In genomic region chr19:46607424-46607823, GRCm38 (mm10) we compare ENCODE assay signal across 8 mouse cellular contexts. TPM values are rescaled to one million over a fixed set of nuclear protein-coding genes. Genes with fewer than 3 reads are reported as not detected.
DNase-seq lines count a peak whose midpoint lies in the region; ATAC-seq and TF ChIP-seq lines count a peak whose summit lies in the region.

No protein-coding gene starts in this region.

- no peak for ATAC-seq in hindbrain, embryonic 14.5 days (ENCODE audit: low FRiP score)

- TF ChIP-seq CTCF in cerebellum, adult 2 months (IDR thresholded peaks at IDR 0.05; ENCODE audit: borderline replicate concordance, insufficient read depth, low read depth, low read length), result peak; percentile 45; the same call in 1 of the 2 replicates

- no peak for DNase-seq in cerebellum, adult 2 months
- DNase-seq in cerebellum, adult 18-20 months, result no peak
- peak; percentile 14 for DNase-seq in retina, postnatal 1 day
- DNase-seq in retina, embryonic 14.5 days (ENCODE audit: low spot score), result no peak
- DNase-seq in kidney, postnatal 4 days, result peak; percentile 41 to 62
- peak; percentile 64 for DNase-seq in thymus, postnatal 0 days (ENCODE audit: low spot score)
- no peak for DNase-seq in hindbrain, embryonic 14.5 days (ENCODE audit: low spot score)
- no peak for DNase-seq in testis, postnatal 10 days (ENCODE audit: low spot score)

- H3K27me3 ChIP-seq in cerebellum, adult 2 months (ENCODE audit: control insufficient read depth, insufficient read depth, low read length), result no peaks in the 10 kb centered on the region
- H3K27me3 ChIP-seq in hindbrain, embryonic 14.5 days (ENCODE audit: control insufficient read depth, insufficient read depth, low read length), result no peaks in the 10 kb centered on the region

- 56% methylated on average over 7 of the region's 7 CpGs for WGBS in cerebellum, adult 2 months
- 68% methylated on average over 7 of the region's 7 CpGs for whole genome bisulfite sequencing in hindbrain, embryonic 14.5 days

- no peak overlapping the region for H3K4me2 ChIP-seq in hindbrain, embryonic 14.5 days (replicated peaks)

- no peak for TF ChIP-seq POLR2A in cerebellum, adult 2 months (IDR thresholded peaks at IDR 0.05; ENCODE audit: borderline replicate concordance, insufficient read depth, low read length)

- no peak overlapping the region for H3K27ac ChIP-seq in cerebellum, adult 2 months (ENCODE audit: insufficient read depth, low read length)
- H3K27ac ChIP-seq in hindbrain, embryonic 14.5 days, result no peak overlapping the region

- no peaks in the 10 kb centered on the region for H3K4me1 ChIP-seq in cerebellum, adult 2 months (ENCODE audit: control insufficient read depth, insufficient read depth, low read length)
- H3K4me1 ChIP-seq in hindbrain, embryonic 14.5 days (replicated peaks; ENCODE audit: control insufficient read depth, insufficient read depth, low read length), result no peaks in the 10 kb centered on the region

- H3K4me3 ChIP-seq in cerebellum, adult 2 months (replicated peaks; ENCODE audit: insufficient read depth, low read depth, low read length), result no peak overlapping the region
- H3K4me3 ChIP-seq in hindbrain, embryonic 14.5 days (replicated peaks; ENCODE audit: low read length), result no peak overlapping the region

- no peaks in the 10 kb centered on the region for H3K9me3 ChIP-seq in hindbrain, embryonic 14.5 days (ENCODE audit: control insufficient read depth, low read length)

- H3K36me3 ChIP-seq in hindbrain, embryonic 14.5 days (replicated peaks; ENCODE audit: control insufficient read depth, insufficient read depth), result peaks cover 31% of the 10 kb centered on the region

- no peak overlapping the region for H3K9ac ChIP-seq in hindbrain, embryonic 14.5 days

RNA-seq across cellular contexts. Expression of gene Wbp1l, which starts 8.5 kb away (rescaled TPM):
- polyA plus RNA-seq in cerebellum, adult 2 months (2012; rRNA removed), result 24.9 and 28.3 TPM in 2 replicates
- 29.9 and 37.8 TPM in 2 replicates for polyA plus RNA-seq in thymus, postnatal 0 days (2015; fragmentation: Nextera tagmentation; extraction: Ambion mirVana)
- polyA plus RNA-seq in hindbrain, embryonic 14.5 days (2014; fragmentation: Nextera tagmentation; extraction: Ambion mirVana), result 29.9 and 31.7 TPM in 2 replicates

RNA-seq across cellular contexts. Expression of gene Sfxn2, which starts 34.3 kb away (rescaled TPM):
- polyA plus RNA-seq in cerebellum, adult 2 months (2012; rRNA removed), result 7.0 and 7.7 TPM in 2 replicates
- polyA plus RNA-seq in thymus, postnatal 0 days (2015; fragmentation: Nextera tagmentation; extraction: Ambion mirVana), result 13.9 and 16.9 TPM in 2 replicates
- 7.2 and 8.4 TPM in 2 replicates for polyA plus RNA-seq in hindbrain, embryonic 14.5 days (2014; fragmentation: Nextera tagmentation; extraction: Ambion mirVana)

RNA-seq across cellular contexts. Expression of gene Arl3, which starts 34.4 kb away (rescaled TPM):
- 205 and 227 TPM in 2 replicates for polyA plus RNA-seq in cerebellum, adult 2 months (2012; rRNA removed)
- 47.5 and 52.3 TPM in 2 replicates for polyA plus RNA-seq in thymus, postnatal 0 days (2015; fragmentation: Nextera tagmentation; extraction: Ambion mirVana)
- 130 and 141 TPM in 2 replicates for polyA plus RNA-seq in hindbrain, embryonic 14.5 days (2014; fragmentation: Nextera tagmentation; extraction: Ambion mirVana)

Comparison
In these comparisons a context has a peak if more than half of its experiments do, and no peak if none do; other contexts are left out.
1. DNase-seq: peak in retina, postnatal 1 day (single experiment), kidney, postnatal 4 days (2 of 2) and thymus, postnatal 0 days (single experiment); none in cerebellum, adult 2 months (0 of 2), cerebellum, adult 18-20 months (0 of 2), retina, embryonic 14.5 days (single experiment), hindbrain, embryonic 14.5 days (single experiment) and testis, postnatal 10 days (single experiment).